ENCODE assay signal across 10 mouse cellular contexts in the genomic region with DNA sequence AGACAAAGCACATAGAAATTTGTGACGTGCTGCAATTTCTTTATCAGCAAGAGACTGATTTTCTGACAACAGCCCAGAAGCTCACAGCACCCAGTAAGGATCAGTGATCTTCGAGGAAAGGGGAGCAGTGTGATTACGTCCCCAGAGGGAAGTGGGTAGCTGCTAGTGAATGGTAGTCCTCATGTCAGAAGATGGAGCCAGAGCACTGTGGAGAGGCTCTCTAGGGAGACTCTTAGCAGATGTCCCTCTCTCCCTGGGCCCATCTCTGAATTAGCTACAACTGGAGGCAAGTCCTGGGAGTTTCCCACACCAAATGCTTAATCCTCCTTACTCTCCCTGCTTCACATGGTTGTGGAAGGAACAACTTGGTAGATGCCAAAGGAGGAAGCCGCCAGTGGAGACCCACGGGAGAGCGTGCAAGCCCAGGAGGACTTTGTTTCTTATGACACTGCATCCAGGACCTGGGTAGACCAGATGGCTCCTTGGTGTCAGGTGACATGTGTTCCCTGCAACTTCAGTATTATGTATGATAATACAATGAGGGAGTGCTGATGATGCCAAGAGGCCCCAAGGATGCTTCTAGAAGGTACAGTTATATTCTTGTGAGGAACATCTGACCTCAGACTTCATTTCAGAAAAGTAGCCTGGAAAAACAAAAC. TPM values are rescaled to one million over a fixed set of nuclear protein-coding genes. Genes with fewer than 3 reads are reported as not detected.
DNase-seq lines count a peak whose midpoint lies in the region; ATAC-seq and TF ChIP-seq lines count a peak whose summit lies in the region.
"Had no signal": no experiment of that assay in that cellular context is flagged by ENCODE, and none has a peak within 500 bp of the region (broad histone marks: within the 10 kb centered on the region; RNA-seq: fewer than 3 reads in every experiment).

No protein-coding gene starts in this region.

- dilution Hi-C loops in CH12.LX (cut with MboI; ENCODE audit: extremely low pct_ligation_motif_present, extremely low pct_unique_long_range_greater_than_20kb, low sequenced_read_pairs): no loop called here

- WGBS in hindbrain, embryonic 11.5 days: 80% methylated on average over 6 of the region's 6 CpGs
- 85% methylated on average over 6 of the region's 6 CpGs for WGBS in hindbrain, embryonic 14.5 days
- 85% methylated on average over 6 of the region's 6 CpGs for WGBS in midbrain, embryonic 13.5 days

- H3K4me3 ChIP-seq in hindbrain, embryonic 11.5 days (ENCODE audit: low read depth, low read length): no peak overlapping the region
- no peak overlapping the region for H3K4me3 ChIP-seq in hindbrain, embryonic 14.5 days (replicated peaks; ENCODE audit: low read length)
- no peak overlapping the region for H3K4me3 ChIP-seq in CH12.LX (replicated peaks in 1 of 3; ENCODE audit: low read depth in 2 of 3, low read length in 2 of 3, poor library complexity in 1 of 3)
- H3K4me3 ChIP-seq in midbrain, embryonic 13.5 days (replicated peaks): no peak overlapping the region
- H3K4me3 ChIP-seq: neural tube, embryonic 13.5 days had no signal

- H3K79me2 ChIP-seq in CH12.LX (replicated peaks; ENCODE audit: control insufficient read depth, extremely low read depth, insufficient read depth, poor library complexity, severe bottlenecking): no peaks in the 10 kb centered on the region

- TF ChIP-seq RAD21 in CH12.LX (IDR thresholded peaks at IDR 0.05; ENCODE audit: low read depth, low read length): peak; percentile 85

- H3K9me3 ChIP-seq in hindbrain, embryonic 11.5 days (ENCODE audit: control insufficient read depth, low read length): no peaks in the 10 kb centered on the region
- H3K9me3 ChIP-seq in hindbrain, embryonic 14.5 days (ENCODE audit: control insufficient read depth, low read length): no peaks in the 10 kb centered on the region
- H3K9me3 ChIP-seq in CH12.LX (replicated peaks; ENCODE audit: low read length): no peaks in the 10 kb centered on the region
- no peaks in the 10 kb centered on the region for H3K9me3 ChIP-seq in midbrain, embryonic 13.5 days
- H3K9me3 ChIP-seq: neural tube, embryonic 13.5 days had no signal

- peak; percentile 38 for DNase-seq in hindbrain, embryonic 11.5 days (ENCODE audit: low spot score)
- DNase-seq in hindbrain, embryonic 14.5 days (ENCODE audit: low spot score): no peak
- DNase-seq in CH12.LX (ENCODE audit: extremely low read depth): peak; percentile 61
- peak; percentile 24 for DNase-seq in forelimb bud, embryonic 11.5 days (ENCODE audit: low read depth, low spot score)
- DNase-seq in frontal cortex, postnatal 14 days (ENCODE audit: low spot score in 2 of 2): no peak
- no peak for DNase-seq in urinary bladder, adult 2 months (ENCODE audit: low spot score)
- DNase-seq in heart, adult 8-10 months (ENCODE audit: low spot score): no peak

- no peak for ATAC-seq in hindbrain, embryonic 11.5 days (ENCODE audit: low FRiP score)
- no peak for ATAC-seq in hindbrain, embryonic 14.5 days (ENCODE audit: low FRiP score)
- 0 out of 2 replicates have a peak, but pooled peaks have one; percentile 48 for ATAC-seq in midbrain, embryonic 13.5 days
- ATAC-seq: Patski had no signal

- peak; percentile 9 to 79; a peak in 2 of 4 replicates for TF ChIP-seq CTCF in CH12.LX (conservative IDR thresholded peaks at IDR 0.05 in 1 of 2, IDR thresholded peaks at IDR 0.05 in 1 of 2; ENCODE audit: low read depth in 2 of 2, low read length in 2 of 2)

- no peaks in the 10 kb centered on the region for H3K36me3 ChIP-seq in hindbrain, embryonic 11.5 days (ENCODE audit: control insufficient read depth, insufficient read depth, low read length)
- no peaks in the 10 kb centered on the region for H3K36me3 ChIP-seq in hindbrain, embryonic 14.5 days (replicated peaks; ENCODE audit: control insufficient read depth, insufficient read depth)
- no peaks in the 10 kb centered on the region for H3K36me3 ChIP-seq in CH12.LX (replicated peaks in 1 of 2; ENCODE audit: control insufficient read depth in 1 of 2, insufficient read depth in 1 of 2, low read length in 1 of 2)
- no peaks in the 10 kb centered on the region for H3K36me3 ChIP-seq in midbrain, embryonic 13.5 days
- H3K36me3 ChIP-seq: neural tube, embryonic 13.5 days had no signal

- H3K27ac ChIP-seq in hindbrain, embryonic 11.5 days (ENCODE audit: low read depth, low read length): no peak overlapping the region
- H3K27ac ChIP-seq in hindbrain, embryonic 14.5 days: no peak overlapping the region
- H3K27ac ChIP-seq in CH12.LX (ENCODE audit: insufficient read depth, low read depth): no peak overlapping the region
- H3K27ac ChIP-seq in midbrain, embryonic 13.5 days: no peak overlapping the region
- H3K27ac ChIP-seq: neural tube, embryonic 13.5 days had no signal

- no peak for TF ChIP-seq POLR2A in CH12.LX (IDR thresholded peaks at IDR 0.05; ENCODE audit: low read depth, low read length)

- TF ChIP-seq EP300 in CH12.LX (IDR thresholded peaks at IDR 0.05; ENCODE audit: low read length): no peak

- H3K4me1 ChIP-seq in hindbrain, embryonic 11.5 days (replicated peaks; ENCODE audit: control insufficient read depth, insufficient read depth, low read length): no peaks in the 10 kb centered on the region
- no peaks in the 10 kb centered on the region for H3K4me1 ChIP-seq in hindbrain, embryonic 14.5 days (replicated peaks; ENCODE audit: control insufficient read depth, insufficient read depth, low read length)
- H3K4me1 ChIP-seq in CH12.LX (ENCODE audit: control insufficient read depth in 1 of 2, insufficient read depth in 2 of 2): peaks cover 28 to 46% of the 10 kb centered on the region in 2 experiments
- no peaks in the 10 kb centered on the region for H3K4me1 ChIP-seq in midbrain, embryonic 13.5 days (replicated peaks)
- H3K4me1 ChIP-seq: neural tube, embryonic 13.5 days had no signal

- in situ Hi-C loops in CH12.LX (cut with MboI; ENCODE audit: low pct_ligation_motif_present, low pct_unique_long_range_greater_than_20kb, low sequenced_read_pairs): loop anchor here (10.0 to 25.0 kb wide), 2 partner anchors 124 to 387 kb away; no protein-coding TSS in a partner anchor

- H3K27me3 ChIP-seq in hindbrain, embryonic 11.5 days (ENCODE audit: control insufficient read depth, insufficient read depth, low read length): no peaks in the 10 kb centered on the region
- no peaks in the 10 kb centered on the region for H3K27me3 ChIP-seq in hindbrain, embryonic 14.5 days (ENCODE audit: control insufficient read depth, insufficient read depth, low read length)
- no peaks in the 10 kb centered on the region for H3K27me3 ChIP-seq in CH12.LX (replicated peaks)
- H3K27me3 ChIP-seq in midbrain, embryonic 13.5 days: no peaks in the 10 kb centered on the region

- no peak overlapping the region for H3K4me2 ChIP-seq in hindbrain, embryonic 11.5 days (replicated peaks; ENCODE audit: low read depth, low read length)
- no peak overlapping the region for H3K4me2 ChIP-seq in hindbrain, embryonic 14.5 days (replicated peaks)
- no peak overlapping the region for H3K4me2 ChIP-seq in CH12.LX (ENCODE audit: insufficient read depth, low read depth, poor library complexity, severe bottlenecking)
- H3K4me2 ChIP-seq in midbrain, embryonic 13.5 days (replicated peaks): no peak overlapping the region
- H3K4me2 ChIP-seq: neural tube, embryonic 13.5 days had no signal

- no peak overlapping the region for H3K9ac ChIP-seq in hindbrain, embryonic 11.5 days (ENCODE audit: low read depth, low read length)
- no peak overlapping the region for H3K9ac ChIP-seq in hindbrain, embryonic 14.5 days
- H3K9ac ChIP-seq in CH12.LX (ENCODE audit: insufficient read depth, low read depth): no peak overlapping the region
- no peak overlapping the region for H3K9ac ChIP-seq in midbrain, embryonic 13.5 days (replicated peaks)
- H3K9ac ChIP-seq: neural tube, embryonic 13.5 days had no signal

TF ChIP-seq in CH12.LX, 34 proteins besides CTCF, POLR2A, EP300 and RAD21:
- TF ChIP-seq SMC3 (IDR thresholded peaks at IDR 0.05; ENCODE audit: low read depth, low read length) (peak; percentile 65), NELFE (IDR thresholded peaks at IDR 0.05; ENCODE audit: low read depth, low read length) (no peak), BHLHE40 (IDR thresholded peaks at IDR 0.05; ENCODE audit: low read depth, low read length) (no peak), MYC (IDR thresholded peaks at IDR 0.05; ENCODE audit: low read depth, low read length) (0 out of 2 replicates have a peak, but pooled peaks have one; percentile 31), IRF4 (IDR thresholded peaks at IDR 0.05; ENCODE audit: low read depth, low read length) (0 out of 2 replicates have a peak, but pooled peaks have one; percentile 12)

RNA-seq across cellular contexts. Expression of a gene that starts 10.7 kb away (rescaled TPM):
- polyA plus RNA-seq in hindbrain, embryonic 11.5 days (2014; fragmentation: Nextera tagmentation; extraction: Ambion mirVana): 6.8 and 10.5 TPM in 2 replicates
- polyA plus RNA-seq in hindbrain, embryonic 14.5 days (2014; fragmentation: Nextera tagmentation; extraction: Ambion mirVana): 9.0 and 9.5 TPM in 2 replicates
- total RNA-seq in CH12.LX (2012; rRNA removed) (0.29 and 0.34 TPM in 2 replicates), CH12.LX (2014; rRNA removed) (not detected in 2 replicates)
- 0.21 TPM in 1 of 2 replicates, not detected in the other for polyA plus RNA-seq in CH12.LX (2012; ENCODE audit: insufficient read length, low read depth)
- polyA plus RNA-seq in midbrain, embryonic 13.5 days (2015; fragmentation: Nextera tagmentation; extraction: Ambion mirVana): 3.8 and 7.4 TPM in 2 replicates
- 9.3 and 10.5 TPM in 2 replicates for polyA plus RNA-seq in urinary bladder, adult 2 months (2012; rRNA removed)
- total RNA-seq in heart, adult 8-10 months (2022): 10 to 100 TPM in 2 of 4 experiments, 1 to 10 TPM in 2; 5.7 to 12.5 (median 10.1) TPM

RNA-seq across cellular contexts. Expression of a gene that starts 50.1 kb away (rescaled TPM):
- 76.3 and 82.7 TPM in 2 replicates for polyA plus RNA-seq in hindbrain, embryonic 11.5 days (2014; fragmentation: Nextera tagmentation; extraction: Ambion mirVana)
- 98.1 and 105 TPM in 2 replicates for polyA plus RNA-seq in hindbrain, embryonic 14.5 days (2014; fragmentation: Nextera tagmentation; extraction: Ambion mirVana)
- 126 and 155 TPM in 2 replicates for total RNA-seq in CH12.LX (2012; rRNA removed)
- total RNA-seq in CH12.LX (2014; rRNA removed): 46.6 and 49.0 TPM in 2 replicates
- 84.7 and 90.7 TPM in 2 replicates for polyA plus RNA-seq in CH12.LX (2012; ENCODE audit: insufficient read length, low read depth)
- polyA plus RNA-seq in midbrain, embryonic 13.5 days (2015; fragmentation: Nextera tagmentation; extraction: Ambion mirVana): 102 and 105 TPM in 2 replicates
- 48.7 and 54.8 TPM in 2 replicates for polyA plus RNA-seq in urinary bladder, adult 2 months (2012; rRNA removed)
- 10 to 100 TPM; 62.6 to 82.8 (median 69.1) TPM for total RNA-seq in heart, adult 8-10 months (2022)

Comparison
In these comparisons a context has a peak if more than half of its experiments do, and no peak if none do; other contexts are left out.
1. DNase-seq: peak in hindbrain, embryonic 11.5 days (single experiment), CH12.LX (single experiment) and forelimb bud, embryonic 11.5 days (single experiment); none in hindbrain, embryonic 14.5 days (single experiment), frontal cortex, postnatal 14 days (0 of 2), urinary bladder, adult 2 months (single experiment) and heart, adult 8-10 months (single experiment).